Mouse (Mus musculus) gastrocnemius, postnatal 14 days (tissue): Measurements from ENCODE around the gene Spryd3. TPM values are rescaled to one million over a fixed set of nuclear protein-coding genes. Genes with fewer than 3 reads are reported as not detected.

ENCODE experiments used
- DNase-seq: peaks from one replicate; pipeline ENCODE4 v3.0.0; 2021; ENCODE audit warnings: mixed read lengths
- intact Hi-C: fragments of 180-260 bp; cut with DNase I; formaldehyde crosslinking; loops from one replicate; pipeline ENCODE4 v1.15.1; 2025; ENCODE audit warnings: low total_unique reads
- total RNA-seq, 2 experiments: library from RNA; stranded (reverse); gene quantifications; 2 replicates each; pipeline ENCODE4 v1.2.3; 2021

Gene Spryd3
- total RNA-seq, 2 experiments from 2014 or later, result 10.0 to 12.0 TPM

- DNase-seq, result peak; percentile 85
- intact Hi-C loops, result no loop called here
These were observed 32.0 kb downstream of the Spryd3 start for GRCm38 (mm10) chr15:102103947-102104555.

GRCm38 (mm10) chr15:102103371-102103946, 32.6 kb downstream of the Spryd3 start:
- no peak for DNase-seq
- intact Hi-C loops, result no loop called here

GRCm38 (mm10) chr15:102102548-102103121, 33.4 kb downstream of the Spryd3 start:
- peak; percentile 78 for DNase-seq
- intact Hi-C loops, result no loop called here

DNA sequence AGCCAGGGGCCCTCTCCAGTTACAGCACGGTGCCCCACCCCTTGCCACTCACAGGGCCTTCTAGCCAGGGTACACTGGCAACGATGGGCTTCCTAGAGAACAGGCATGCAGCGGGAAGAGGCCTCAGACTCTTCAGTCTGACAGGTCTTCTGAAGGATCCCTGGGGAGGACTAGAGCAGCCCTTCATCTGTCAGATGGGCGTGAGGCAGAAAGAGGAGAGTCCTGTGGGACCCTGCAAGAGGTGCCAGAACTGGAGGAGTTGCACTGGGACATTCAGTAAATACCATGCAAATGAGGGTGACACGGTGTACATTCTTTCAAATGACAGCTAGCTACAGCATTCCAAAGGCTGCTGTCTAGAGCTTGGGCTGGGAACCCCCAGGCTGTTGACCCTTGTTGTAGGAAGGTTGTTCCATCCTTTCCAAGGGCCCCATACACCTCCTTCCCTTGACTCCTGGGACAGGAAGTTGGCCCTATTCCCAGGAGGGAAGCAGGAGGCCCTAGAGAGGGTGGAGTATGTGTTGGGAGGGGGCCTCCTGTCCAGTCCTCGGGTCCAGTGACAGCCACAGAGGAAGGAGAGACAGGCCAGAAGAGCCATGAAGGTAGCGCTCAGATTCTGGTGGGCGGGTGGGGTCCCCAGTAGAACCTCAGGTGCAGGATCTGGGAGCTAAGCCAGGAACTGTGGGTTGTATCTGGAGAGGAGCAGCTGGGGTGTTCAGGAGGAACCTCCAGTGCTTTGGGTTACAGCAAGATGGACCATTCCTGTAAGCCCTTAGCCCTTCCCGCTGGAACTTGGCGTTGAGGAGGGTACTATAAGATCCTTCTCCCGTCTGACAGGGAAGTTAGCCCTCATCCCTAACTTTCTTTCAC, 34.1 kb downstream of the Spryd3 start:
- intact Hi-C loops, result no loop called here
- no peak for DNase-seq

DNA sequence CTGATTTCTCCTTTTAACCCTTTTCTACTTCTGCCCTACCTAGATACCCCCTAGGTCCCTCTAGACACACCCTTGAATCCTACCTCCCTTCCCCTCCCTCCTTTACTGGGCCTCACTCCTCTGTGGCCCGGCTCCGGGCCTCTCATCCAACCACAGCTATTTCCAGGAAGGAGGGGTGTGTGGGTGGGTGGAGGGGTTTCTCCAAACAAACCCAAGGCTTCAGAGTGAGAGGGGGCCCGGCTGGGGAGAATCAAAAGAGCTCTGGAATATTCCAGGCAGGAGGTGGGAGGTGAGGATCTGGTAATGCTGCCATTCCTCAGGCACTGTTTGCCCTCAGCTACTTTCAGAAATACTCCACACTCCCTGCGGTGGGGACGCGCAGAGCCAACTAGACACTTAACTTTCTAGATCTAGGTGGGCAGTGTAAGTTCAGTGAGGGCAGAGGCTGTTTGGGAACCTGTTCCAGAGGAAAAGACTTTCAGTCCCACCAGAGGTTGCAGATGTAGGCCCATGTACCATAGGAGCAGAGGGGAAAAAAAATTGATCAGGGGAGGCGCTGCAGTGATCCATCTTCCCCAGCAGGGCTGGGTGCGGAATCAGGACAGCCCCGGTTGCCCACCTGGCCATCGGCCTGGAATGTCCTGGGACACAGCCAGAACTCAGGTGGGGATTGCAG, 34.9 kb downstream of the Spryd3 start:
- intact Hi-C loops, result no loop called here
- DNase-seq, result no peak

GRCm38 (mm10) chr15:102100161-102100981, 35.7 kb downstream of the Spryd3 start, which contains the start of gene Tns2:
Tns2 (plus strand) TSS chr15:102100413.
- DNase-seq, result peak; percentile 90
- intact Hi-C loops, result no loop called here

- no peak for DNase-seq
- intact Hi-C loops, result no loop called here
These were observed 36.3 kb downstream of the Spryd3 start for GRCm38 (mm10) chr15:102099771-102100160.

GRCm38 (mm10) chr15:102099260-102099659, 36.8 kb downstream of the Spryd3 start:
- intact Hi-C loops, result no loop called here
- DNase-seq, result no peak

DNA sequence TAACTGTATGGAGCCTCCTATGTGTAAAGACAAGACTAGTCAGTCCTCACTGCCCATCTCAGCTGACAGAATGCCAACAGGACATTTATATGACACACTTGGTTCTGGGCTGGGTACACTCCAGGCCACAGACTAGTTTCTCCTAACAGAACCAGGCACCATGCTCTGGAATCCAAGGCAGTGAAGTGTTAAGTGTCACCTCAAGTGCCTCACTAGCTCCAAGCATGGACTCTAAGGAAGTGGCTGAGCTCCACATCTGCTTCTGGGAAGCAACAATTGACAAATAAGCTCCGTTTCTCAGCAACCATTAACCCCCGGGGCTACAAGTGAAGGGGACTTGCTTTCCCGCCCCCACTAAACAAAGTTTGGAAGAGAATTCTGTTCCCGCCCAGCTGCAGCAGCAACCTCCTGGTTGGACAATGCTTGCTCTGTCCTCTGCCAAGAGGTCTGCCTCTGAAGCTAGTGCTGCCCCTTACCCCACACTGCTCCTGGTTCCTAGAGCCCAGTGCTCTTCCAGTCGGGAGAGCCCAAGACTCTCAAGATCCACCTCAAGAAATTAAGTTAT, 38.0 kb downstream of the Spryd3 start:
- DNase-seq, result no peak
- intact Hi-C loops, result no loop called here

DNA sequence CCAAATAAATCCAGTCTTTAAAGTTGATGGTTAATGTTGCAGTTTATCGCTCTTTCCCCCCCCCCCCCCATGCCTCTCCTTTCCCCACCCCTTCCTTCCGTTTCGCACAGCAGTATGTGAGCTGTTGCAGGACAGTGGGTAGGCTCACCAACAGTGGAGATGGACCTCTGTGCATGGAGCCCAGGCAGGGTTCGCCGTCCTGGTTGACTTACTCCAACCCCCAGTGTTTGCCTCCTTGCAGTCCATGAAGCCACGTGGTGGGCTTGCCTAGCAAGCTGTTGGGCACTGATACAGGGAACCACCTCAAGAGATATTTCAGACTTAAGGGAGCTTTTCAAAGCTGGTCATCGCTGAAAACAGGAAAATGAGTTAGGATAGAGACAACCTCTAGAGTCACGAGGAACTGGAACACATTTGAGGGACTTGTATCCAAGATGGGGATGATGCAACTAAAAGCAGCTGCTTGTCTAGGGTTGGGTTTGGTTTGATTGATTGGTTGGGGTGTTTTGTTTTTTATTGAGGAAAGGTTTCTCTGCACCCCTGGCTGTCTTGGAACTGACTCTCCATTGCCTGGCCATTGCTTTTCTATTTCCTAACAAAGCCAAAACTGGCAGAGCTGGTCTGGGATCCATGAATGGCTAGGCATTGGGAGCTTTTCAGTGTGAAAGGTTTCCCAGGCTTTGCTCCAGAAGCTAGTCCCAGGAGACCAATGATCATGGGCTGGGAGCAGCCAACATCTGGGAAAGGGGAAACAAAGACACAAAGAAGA, 38.7 kb downstream of the Spryd3 start:
- intact Hi-C loops, result no loop called here
- DNase-seq, result no peak

DNA sequence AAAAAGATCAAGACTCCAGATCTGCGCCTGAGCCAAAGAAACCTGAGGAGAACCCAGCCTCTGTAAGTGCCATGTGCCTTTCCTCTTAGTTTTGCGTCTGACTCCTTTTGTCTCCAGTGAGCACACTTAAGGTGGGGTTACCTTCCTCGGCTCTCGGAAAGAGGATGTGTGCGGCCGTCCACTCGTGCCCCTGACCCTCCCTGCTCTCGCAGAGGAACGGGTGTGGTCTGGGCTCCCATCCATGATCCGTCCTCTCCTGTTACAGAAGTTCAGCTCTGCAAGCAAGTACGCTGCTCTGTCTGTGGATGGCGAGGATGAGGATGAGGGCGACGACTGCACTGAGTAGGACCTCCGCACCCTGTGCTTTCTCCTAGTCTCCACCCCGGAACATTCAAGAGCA, 41.0 kb downstream of the Spryd3 start:
- intact Hi-C loops, result no loop called here
- DNase-seq, result no peak

- DNase-seq, result no peak
- intact Hi-C loops, result no loop called here
These were observed 41.9 kb downstream of the Spryd3 start for GRCm38 (mm10) chr15:102094157-102094556.

DNA sequence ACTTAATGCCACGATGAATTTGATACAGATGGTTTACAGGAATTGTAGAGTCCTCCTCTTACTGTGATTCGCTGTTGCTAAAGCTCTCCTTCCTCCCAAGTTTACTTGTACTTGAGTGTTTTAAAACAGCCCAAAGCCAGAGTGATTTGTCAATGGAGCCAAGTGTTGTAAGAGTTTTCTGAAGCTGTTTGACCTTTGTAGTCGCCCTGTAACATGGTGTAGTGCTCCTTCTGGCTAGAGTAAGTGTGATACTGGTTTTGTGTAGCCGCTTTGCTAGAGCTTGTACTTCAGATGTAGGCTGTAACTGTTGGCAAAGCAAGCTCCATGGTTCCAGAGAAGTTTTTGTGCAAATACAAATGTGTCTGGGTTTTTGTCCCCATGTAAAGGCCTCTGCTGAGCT, 43.8 kb downstream of the Spryd3 start:
- intact Hi-C loops, result no loop called here
- DNase-seq, result no peak

DNA sequence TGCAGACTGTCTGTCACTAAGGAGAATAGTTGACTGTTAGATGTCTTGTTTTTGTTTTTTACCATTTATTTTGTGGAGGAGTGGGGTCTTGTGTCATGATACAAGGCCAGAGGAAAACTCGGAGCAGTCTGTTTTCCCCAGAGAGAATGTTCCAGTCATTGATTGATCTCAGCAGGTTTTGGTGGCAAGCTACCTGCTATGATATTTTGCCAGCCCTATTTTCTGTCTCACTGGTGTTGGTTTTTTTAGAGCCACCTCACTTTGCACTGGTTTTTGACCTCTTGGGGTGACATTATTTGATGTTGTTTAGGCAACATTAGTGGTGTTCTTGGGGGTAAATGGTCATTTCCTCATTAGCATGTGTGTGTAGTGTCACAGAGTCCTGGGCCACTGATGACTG, 44.3 kb downstream of the Spryd3 start:
- intact Hi-C loops, result no loop called here

GRCm38 (mm10) chr15:102091063-102091679, 44.9 kb downstream of the Spryd3 start:
- intact Hi-C loops, result no loop called here
- no peak for DNase-seq

More for the DNA sequence above, 44.3 kb downstream of the Spryd3 start:
- no peak for DNase-seq

GRCm38 (mm10) chr15:102089914-102090585, 46.0 kb downstream of the Spryd3 start:
- intact Hi-C loops, result no loop called here
- DNase-seq, result no peak

DNA sequence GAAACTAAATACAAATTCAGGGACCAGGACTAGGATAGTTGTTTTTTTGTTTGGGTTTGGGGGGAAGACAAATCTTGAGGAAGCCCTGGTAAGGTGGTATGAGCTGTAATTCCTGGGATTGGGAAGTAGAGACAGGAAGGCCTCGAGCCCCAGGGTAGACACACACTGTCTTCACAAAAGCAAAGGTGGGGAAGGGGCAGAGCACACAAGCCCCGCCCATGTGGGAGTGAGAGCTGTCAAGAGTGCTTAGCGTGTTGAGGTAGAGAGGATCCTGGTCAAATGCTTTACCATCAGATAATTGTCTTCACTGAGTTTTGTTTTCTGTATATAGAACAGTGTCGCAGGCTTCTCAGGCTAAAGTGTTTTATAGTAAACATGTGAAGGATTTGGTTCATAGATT, 53.0 kb downstream of the Spryd3 start:
- intact Hi-C loops, result no loop called here
- DNase-seq, result no peak
